Mouse (Mus musculus): ENCODE data around the gene Psme2.
A peak's percentile ranks its signal among the peaks of the same experiment; 100 is the strongest.

Gene Psme2

DNA sequence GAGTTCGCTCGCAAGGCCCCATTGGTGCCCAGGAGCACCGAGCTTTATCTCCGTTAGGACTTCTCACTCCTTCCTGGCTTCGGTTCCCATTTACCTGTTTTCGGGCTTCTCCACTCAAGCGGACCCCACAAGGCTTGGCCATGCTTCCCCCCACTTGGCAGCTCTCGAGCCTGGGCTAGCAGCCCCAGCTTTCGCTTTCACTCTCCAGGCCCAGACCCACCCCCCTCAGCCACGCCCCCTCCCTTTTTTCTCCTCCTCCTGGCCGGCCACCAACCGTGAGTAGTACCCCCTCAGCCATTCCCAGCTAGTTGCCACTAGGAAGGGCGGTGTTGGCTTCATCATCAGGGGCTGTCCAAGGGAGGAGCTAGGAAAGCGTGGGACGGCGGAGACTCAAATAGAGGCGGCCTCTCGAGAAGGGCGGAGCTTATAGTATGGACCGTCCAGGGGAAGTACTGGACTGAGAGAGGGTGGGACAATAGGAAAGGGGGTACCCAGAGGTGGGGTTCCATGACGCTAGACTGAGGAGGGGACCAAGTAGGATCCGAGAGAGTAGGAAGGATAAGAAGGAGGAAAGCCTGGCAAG, at the start of gene Psme2:
Gene Psme2 (minus strand): TSS at position 366 of the 583 bp plus-strand sequence.
- DNase-seq (ENCODE audit: low spot score): peak; percentile 88

DNA sequence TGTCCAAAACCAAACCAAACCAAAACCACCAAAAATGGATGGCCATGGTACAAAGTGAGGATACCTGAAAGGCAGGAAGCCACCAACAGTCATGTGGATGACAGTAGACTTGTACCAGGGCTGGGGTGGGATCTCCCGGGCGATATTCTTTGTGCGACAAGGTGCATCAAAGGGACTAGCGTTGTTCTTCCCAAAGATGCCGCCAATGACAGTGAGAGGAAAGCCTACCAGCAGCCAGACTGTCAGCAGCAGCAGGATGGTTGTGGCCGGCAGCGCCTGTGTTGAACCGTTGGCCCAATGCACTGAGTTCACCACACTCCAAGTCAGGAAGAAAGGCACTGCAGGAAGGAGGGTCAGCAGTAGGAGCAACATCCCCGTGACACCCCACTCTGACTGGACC, 46.9 kb upstream of the Psme2 start, which contains the start of gene Gm49378:
Gene Gm49378 (minus strand): TSS at position 101 of the 400 bp plus-strand sequence.
- DNase-seq (ENCODE audit: low spot score): no peak

DNA sequence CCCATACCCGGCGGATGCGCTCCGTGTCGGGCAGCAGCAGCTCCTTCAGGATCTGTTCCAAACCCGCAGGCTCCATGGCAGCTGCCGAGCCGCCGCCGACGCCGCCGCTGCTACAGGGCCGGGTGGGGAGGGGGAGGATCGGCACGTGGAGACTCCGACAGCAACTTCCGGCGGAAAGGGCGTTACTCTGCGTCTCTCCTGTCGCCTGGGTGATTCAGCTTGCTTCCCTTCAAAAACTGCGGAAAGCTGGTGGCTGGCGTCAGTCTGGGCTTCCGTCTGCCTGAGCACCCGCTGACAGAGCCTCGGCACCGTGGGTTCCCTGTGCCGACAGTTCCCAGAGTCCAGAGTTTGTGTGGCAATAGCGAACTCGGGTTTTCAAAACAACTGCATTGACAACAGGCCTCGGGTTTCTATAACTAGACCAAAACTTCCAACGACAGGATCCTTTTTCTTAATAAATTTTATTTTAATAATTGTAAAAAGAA, 44.7 kb upstream of the Psme2 start, which contains the start of gene Ipo4:
Gene Ipo4 (minus strand): TSS at position 435 of the 485 bp plus-strand sequence.
- peak; percentile 51 for DNase-seq (ENCODE audit: low spot score)

DNA sequence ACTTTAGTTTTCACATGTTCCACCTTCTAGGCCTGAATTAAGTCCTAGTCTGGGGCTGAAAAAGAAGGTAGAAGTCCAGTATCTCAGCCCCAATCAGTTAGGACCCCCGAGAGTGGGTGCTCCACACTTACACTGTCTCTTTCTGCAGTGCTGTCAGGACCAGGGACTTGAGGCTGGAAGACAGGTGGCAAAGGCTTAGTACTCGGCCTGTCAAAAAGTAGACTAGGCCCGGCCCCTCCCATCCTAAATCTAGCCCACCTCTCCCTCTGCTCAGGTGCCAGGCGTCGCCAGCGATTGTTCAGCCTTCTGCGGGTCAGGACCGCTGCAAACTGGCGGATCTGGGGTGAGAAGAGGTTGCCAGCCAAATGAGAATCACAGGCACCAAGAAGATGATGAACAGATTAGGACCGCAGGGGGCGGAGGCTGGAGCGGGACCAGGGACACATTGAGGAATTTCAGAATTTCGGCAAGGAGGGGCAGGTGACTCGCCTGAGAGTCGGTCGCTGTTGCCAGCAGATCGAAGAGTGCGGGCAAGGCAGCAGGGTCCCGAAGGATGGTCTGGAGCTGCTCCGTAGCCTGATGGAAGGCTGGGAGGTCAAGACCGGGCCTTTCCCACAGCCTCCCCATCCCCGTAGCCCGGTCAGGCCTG, 44.1 kb upstream of the Psme2 start:
- no peak for DNase-seq (ENCODE audit: low spot score)

DNA sequence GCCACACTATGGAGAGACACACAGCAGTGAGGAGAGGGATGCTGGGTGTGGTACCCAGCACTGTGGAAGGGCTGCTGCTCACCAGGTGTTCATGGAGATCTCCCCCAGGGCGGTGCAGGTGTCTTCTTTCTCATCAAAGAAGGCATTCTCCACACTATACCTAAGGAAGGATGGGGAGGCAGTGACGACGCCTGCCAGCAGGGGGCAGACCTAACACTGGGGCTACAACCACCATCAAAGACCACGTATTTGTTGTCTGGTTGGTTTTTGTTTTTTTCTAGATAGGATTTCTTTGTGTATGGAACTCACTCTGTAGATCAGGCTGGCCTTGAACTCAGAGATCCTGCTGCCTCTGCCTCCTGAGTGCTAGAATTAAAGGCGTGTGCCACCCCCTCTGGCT, 38.4 kb upstream of the Psme2 start:
- DNase-seq (ENCODE audit: low spot score): no peak

DNA sequence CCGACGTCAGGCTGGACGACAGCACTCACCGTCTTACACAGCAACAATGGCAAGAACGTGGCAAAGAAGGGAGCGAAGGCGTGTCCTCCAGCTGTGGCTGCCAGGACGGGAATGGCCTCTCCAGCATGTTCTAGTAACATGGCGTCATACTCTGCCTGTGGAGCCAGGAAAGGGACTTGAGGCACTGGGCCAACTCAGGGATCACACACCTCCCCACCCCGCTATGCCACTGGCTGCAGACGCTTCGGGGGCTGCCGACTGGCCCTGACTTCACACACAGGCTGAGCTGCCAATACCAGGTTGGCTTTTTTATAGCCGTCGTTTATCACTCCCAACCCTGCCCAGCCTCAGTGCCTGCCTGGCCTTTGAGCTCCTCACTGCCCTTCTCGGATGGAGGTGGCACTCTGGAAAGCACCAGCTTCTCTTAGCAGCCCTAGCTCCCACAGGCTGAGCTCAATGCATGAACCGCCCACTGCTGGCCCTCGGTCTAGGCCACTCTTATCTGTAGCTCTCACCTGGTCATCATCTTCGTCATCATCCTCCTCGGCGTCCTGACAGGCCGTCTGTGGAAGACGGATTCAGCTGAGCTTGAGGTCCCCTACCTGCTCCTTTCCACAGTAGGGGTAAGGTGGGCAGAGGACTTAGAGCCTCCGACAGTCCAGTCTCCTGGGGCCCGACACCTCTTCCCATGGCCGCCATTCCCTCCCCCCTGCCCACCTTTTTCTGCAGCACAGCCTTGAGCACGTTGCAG, 37.3 kb upstream of the Psme2 start:
- no peak for DNase-seq (ENCODE audit: low spot score)

DNA sequence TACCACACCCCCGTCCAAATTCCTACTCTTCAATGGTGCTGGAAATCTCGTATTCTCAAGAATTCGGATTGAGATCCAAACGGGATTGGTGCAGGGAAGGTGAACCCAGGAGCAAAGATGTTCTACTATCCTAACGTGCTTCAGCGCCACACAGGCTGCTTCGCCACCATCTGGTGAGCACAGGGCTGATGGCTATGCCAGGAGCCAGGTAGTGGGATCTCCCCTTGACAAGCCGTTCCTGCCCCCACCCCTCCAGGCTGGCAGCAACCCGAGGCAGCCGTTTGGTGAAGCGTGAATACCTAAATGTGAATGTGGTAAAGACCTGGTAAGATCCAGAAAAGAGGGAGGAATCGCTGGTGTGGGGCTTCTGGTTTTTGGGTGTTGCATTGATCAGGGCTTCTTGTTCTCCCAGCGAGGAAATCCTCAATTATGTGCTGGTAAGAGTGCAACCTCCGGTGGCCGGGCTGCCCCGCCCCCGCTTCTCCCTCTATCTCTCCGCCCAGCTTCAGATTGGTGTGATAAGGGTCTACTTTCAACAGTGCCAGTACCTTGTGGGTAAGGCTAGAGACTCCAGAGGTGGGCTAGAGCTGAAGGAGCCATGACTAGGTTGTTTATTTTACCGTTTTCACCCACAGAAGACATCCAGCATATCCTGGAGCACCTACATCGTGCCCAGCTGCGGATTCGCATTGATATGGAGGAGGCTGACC, 27.7 kb upstream of the Psme2 start:
- DNase-seq (ENCODE audit: low spot score): no peak

DNA sequence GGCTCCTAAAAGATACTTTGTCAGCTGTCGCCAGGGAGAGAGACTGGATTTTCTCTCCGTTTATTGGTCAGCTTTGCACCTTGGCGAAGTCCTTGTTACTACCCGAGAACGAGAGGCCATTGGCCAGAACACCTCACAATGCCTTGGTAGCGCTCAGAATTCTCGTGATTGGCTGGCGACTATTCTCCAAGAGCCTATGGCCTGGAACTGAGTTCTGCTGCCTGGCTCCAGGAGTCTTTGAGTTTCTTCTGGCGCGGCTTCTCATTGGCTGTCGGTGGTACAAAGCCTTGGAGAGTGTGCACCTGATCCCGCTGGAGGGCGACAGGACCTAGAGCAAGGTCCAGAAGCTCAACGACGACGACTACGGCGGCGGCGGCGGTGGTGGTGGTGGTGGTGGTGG, 26.9 kb upstream of the Psme2 start, which contains the start of gene Rec8:
Gene Rec8 (plus strand): TSS at position 216 of the 400 bp plus-strand sequence.
- DNase-seq (ENCODE audit: low spot score): no peak

DNA sequence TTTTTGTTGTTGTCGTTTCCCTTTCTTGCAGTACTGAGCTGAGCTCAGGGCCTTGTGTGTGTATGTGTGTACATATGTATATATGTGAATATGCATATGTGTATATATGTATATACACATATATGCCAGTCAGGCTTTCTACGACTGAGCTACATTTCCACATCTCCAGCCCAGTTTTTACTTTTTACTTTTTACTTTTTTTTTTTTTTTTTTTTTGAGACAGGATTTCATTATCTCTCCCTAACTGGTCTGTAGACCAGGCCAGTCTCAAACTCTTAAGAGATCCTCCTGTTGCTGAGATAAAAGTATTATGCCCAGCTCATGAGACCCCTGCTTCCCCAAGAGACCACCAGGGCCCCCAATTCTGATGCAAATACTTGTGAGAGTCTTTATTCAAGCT, 25.9 kb upstream of the Psme2 start:
- DNase-seq (ENCODE audit: low spot score): no peak

DNA sequence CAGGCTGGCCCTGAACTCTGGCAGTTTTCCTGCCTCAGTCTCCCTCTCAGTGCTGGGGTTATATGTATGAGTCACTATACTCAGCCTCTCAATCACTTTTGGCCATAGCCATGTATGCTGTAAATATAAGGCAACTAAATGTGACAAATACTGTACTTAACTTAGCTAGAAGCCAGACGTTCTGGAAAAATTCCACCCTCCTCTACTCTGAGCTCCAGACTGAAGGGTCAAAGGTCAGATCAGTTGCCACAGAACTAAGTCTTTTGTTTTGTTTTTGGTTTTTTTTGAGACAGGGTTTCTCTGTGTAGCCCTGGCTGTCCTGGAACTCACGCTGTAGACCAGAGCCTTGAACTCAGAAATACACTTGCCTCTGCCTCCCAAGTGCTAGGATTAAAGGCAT, 25.0 kb upstream of the Psme2 start:
- DNase-seq (ENCODE audit: low spot score): no peak

DNA sequence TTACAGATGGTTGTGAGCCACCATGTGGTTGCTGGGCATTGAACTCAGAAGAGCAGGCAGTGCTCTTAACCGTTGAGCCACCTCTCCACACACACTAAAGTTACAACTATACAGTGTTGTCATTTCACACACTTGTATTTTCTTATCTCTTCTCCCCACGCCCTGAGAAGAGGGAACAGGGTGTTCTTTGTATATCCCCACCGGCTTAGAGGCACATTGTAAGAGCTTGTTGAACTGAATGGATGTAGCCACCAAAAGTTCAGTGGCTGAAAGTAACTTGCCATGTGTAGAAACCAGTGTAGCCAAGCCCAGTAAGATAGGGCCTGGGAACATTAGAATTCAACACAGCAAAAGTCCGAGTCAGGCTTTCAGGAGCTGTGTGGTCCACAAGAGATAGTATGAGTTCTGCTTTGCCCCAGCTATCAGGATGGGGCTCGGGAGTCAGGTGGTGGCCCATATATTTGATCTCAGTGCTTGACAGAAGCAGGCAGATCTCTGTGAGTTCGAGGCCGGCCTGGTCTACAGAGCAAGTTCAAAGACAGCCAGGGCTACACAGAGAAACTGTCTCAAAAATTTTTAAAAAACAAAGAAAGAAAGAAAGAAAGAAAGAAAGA, 23.8 kb upstream of the Psme2 start:
- no peak for DNase-seq (ENCODE audit: low spot score)

DNA sequence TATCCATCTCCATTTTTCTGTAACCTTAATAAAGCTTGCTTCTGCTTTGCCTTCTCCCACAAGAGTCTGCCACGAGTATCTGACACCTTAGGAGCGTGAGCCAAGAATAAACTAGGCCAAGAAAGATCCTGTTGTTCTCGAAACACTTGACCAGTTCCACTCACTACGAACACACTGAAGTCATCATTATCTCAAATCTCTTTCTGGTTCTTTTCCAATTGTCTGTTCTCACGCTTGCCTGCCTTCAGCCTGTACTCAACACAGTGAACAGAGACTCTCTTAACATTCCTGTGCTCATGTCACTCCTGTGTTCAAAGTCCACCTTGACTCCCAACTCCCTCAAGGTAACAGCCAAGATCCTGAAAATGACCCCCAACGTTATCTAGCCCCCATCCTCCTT, 22.4 kb upstream of the Psme2 start:
- no peak for DNase-seq (ENCODE audit: low spot score)

DNA sequence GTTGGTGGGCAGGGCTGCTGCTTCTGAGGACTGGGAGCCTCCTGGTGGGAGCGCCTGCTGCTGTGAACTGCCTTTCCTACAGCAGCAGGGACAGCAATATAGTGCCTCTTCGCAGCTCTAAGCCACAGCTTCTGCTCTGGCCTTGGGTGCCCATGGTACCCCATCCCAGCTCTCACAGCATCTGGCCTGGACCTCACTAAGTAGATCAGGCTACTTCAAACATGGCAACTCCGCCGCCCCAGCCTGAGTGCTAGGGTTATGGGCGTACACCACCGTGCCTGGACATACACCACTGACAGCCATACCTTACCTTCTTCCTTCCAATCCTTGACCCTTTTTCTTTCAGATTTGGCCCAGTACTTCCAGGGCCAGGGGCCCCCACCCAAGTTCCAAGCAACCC, 17.4 kb upstream of the Psme2 start:
- DNase-seq (ENCODE audit: low spot score): no peak

DNA sequence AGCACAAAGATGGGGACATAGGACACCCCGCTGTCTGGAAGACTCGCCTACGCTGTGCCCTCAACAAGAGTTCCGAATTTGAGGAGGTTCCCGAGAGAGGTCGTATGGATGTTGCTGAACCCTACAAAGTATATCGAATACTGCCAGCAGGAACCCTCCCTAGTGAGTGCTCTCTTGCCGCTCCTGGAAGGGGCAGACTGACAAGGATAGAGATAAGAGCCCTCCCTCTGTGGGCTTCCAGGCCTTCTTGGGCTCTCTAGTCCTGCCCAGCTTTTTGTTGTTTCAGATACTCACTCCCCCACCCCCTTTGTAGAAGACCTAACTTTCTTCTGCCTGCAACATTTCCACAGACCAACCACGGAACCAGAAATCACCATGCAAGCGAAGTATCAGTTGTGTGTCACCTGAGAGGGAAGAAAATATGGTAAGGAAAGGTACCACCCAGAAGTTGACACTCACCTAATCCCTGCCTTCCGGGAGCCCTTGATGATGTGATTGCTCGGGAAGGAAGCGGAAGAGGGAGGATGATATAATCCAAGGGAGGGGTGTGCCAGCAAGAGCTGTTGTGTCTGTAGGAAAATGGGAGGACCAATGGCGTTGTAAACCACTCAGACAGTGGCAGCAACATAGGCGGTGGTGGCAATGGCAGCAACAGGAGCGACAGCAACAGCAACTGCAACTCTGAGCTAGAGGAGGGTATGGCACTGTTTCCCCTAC, 15.0 kb upstream of the Psme2 start:
- DNase-seq (ENCODE audit: low spot score): no peak

DNA sequence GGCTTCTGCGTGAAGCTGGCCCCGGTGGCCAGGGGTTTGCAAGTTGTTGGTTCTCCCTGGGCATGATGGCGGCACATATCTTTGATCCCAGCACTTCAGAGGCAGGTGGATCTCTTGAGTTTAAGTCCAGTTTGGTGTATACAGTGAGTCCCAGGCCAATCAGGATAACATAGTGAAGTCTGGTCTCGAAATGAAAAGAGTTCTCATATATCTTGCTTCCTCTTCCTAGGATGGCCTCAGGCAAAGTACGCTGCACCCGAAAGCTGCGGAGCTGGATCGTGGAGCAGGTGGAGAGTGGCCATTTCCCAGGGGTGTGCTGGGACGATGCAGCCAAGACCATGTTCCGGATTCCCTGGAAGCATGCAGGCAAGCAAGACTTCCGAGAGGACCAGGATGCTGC, 13.9 kb upstream of the Psme2 start:
- DNase-seq (ENCODE audit: low spot score): no peak

DNA sequence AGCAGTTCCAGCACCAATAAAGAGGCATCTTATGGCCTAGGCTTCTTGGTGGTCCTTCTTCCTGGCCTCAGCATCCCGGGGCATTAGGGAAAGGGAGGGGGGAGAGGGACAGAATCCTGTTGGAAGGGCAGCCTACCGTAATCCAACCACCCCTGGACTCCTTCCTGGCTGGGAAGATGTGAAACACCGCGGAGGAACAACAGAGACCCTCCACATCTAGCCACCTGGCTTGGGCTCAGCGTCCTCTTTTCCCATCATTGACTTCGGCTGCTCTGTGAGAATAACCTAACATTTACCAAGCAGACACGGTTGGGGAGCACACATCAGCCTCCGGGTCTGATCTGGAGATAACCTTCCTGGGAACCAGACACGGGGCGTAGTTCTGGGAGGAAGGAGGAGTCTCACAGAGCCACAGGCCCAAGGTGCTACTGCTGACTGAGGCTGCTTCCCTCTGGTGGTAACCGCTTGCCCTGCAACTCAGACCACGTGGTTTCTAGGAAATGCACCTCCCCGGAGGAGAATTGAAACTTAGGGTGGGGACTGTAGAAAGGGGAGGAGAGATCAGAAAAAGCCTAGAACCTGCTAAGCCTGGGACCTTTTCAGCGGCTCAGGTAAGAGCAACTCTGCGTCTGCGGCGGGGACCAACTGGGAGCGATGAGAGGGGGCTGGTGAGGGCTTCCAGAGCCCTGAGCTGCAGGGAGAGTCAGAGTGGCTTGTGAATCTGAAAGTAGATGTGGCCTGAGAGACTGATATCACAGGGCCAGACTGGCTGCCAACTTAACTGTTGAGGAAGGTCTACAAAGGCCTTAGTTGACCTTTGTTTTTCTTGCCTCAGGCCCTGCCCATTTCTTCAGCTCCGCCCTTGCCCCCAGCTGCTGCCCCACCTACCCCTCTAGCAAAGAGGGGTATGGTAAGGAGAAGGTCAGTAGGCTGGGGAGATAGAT, 13.0 kb upstream of the Psme2 start:
- peak; percentile 82 for DNase-seq (ENCODE audit: low spot score)

DNA sequence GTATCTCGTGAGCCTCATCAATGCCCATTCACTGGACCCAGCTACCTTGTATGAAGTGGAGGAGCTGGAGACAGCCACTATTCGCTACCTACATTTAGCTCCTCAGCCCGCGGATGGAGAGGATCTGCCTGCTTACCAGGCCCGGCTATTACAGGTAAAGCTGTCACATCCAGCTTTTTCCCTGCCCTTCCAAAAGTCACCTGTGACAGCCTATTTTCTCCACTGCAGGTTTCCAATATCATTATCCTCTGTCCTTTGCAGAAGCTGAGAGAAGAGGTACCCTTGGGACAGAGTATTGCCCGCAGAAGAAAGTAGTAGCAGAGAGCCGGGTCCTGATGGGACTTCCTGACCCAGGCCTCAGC, 12.3 kb upstream of the Psme2 start, which contains the start of gene Irf9:
Gene Irf9 (plus strand): TSS at position 301 of the 362 bp plus-strand sequence.
- no peak for DNase-seq (ENCODE audit: low spot score)

DNA sequence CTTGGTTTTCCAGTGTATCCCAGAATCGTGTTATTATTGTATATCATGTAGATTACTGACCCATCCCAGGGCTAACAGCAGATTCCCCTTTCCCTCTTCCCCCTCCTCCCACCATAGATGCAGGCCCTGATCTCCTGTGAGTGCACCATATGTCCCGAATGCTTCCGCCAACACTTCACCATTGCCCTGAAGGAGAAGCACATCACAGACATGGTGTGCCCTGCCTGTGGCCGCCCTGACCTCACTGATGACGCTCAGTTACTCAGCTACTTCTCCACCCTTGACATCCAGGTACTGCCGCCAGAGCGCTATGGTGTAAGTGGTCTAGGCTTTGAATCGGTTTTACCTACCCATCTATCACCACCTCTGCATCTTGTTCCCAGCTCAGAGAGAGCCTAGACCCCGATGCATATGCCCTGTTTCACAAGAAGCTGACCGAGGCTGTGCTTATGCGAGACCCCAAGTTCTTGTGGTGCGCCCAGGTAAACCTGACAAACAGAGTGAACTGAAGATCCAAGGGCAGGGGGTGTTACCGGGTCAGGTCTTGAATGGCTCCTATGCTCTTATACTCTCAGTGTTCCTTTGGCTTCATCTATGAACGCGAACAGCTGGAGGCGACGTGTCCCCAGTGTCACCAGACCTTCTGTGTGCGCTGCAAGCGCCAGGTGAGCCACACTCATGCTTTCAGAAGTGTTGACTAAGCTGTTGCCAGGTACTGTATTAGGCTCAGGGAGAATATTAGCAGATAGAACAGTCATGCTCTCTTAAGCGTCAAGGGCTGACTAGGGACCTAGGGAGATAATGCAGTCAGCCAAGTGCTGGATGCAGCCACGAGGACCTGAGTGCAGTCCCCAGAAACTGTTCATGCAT, 7.8 kb upstream of the Psme2 start:
- DNase-seq (ENCODE audit: low spot score): no peak
